Mouse (Mus musculus) cerebellum, adult 2 months (tissue): ENCODE data around the gene Nr6a1.

Experiments used
- CTCF ChIP-seq: fragments of 200-500 bp; IDR thresholded peaks from 2 replicates; pipeline ENCODE4 v1.5.1; 2011; ENCODE audit warnings: low read depth, mild to moderate bottlenecking, control low read depth, low read length, moderate library complexity, borderline replicate concordance; ENCODE audit not compliant: insufficient read depth
- POLR2A ChIP-seq: fragments of 200-500 bp; IDR thresholded peaks from 2 replicates; pipeline ENCODE4 v1.6.1; 2011; ENCODE audit warnings: low read length, control low read depth, borderline replicate concordance; ENCODE audit not compliant: insufficient read depth

- TF ChIP-seq POLR2A (no peak), CTCF (peak; percentile 52)
Observed at GRCm38 (mm10) chr2:38688791-38689520, 238.5 kb downstream of the Nr6a1 start.
